Mouse (Mus musculus): ENCODE data around the gene Il1rap. TPM values are rescaled to one million over a fixed set of nuclear protein-coding genes. Genes with fewer than 3 reads are reported as not detected.
A peak's percentile ranks its signal among the peaks of the same experiment; 100 is the strongest.

The Il1rap gene
- polyA plus RNA-seq, 1 experiment from 2014 or later: 14.0 TPM

DNA sequence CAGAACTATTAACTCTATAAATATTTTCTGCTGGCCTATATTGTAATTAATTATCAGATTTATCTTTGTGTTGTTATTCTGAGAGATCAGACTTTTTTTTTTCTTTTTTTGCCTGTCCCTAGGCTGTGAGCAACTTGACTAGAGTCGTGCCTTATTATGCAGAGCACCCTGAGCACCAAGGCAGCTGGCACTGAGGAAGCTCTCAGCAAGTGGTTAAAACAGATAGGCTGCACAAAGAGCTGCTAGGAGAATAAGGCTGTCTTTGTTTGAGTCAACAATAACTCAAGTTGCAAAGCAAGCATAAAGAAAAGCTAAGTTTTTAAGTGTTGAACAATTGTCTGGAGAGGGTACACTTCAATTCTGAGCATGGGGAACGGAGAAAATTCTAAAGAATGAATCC is 19.8 kb upstream of the Il1rap start:
- ATAC-seq (ENCODE audit: insufficient read depth) (0 out of 2 replicates have a peak, but pooled peaks have one; percentile 56), DNase-seq (peak; percentile 19)
- Histone ChIP-seq H3K4me1 (ENCODE audit: insufficient read depth) (no peaks in the 10 kb centered on the region), H3K9ac (no peak overlapping the region), H3K27me3 (ENCODE audit: insufficient read depth, low read length) (no peaks in the 10 kb centered on the region), H3K9me3 (ENCODE audit: low read depth, low read length) (no peaks in the 10 kb centered on the region), H3K27ac (ENCODE audit: low read depth) (no peak overlapping the region), H3K36me3 (ENCODE audit: insufficient read depth) (no peaks in the 10 kb centered on the region), H3K4me2 (no peak overlapping the region), H3K4me3 (ENCODE audit: low read depth, low read length) (no peak overlapping the region)
- TF ChIP-seq CTCF (IDR thresholded peaks at IDR 0.05; ENCODE audit: low read depth): no peak
- 49% methylated on average over 2 of the region's 2 CpGs for WGBS

DNA sequence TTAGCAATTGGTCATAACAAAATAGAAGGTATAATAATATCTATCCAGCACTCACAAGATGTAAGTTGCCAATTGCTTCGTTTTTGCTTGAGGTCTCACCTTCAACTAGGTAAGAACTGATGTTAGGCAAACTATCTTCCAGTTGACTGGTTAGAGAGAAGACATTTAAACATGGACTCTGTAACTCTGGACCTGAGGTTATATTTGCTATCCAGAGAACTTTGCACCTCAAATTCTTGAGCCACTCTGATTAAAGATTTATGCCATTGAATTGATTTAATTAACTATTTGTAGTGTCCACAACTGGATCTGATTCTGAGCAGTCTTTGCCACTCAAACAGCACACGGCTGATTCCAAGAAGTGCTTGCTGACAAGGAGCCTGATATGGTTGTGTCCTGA is 18.7 kb upstream of the Il1rap start:
- DNase-seq: no peak
- 55% methylated on average over 2 of the region's 2 CpGs for WGBS
- TF ChIP-seq CTCF (IDR thresholded peaks at IDR 0.05; ENCODE audit: low read depth): no peak

DNA sequence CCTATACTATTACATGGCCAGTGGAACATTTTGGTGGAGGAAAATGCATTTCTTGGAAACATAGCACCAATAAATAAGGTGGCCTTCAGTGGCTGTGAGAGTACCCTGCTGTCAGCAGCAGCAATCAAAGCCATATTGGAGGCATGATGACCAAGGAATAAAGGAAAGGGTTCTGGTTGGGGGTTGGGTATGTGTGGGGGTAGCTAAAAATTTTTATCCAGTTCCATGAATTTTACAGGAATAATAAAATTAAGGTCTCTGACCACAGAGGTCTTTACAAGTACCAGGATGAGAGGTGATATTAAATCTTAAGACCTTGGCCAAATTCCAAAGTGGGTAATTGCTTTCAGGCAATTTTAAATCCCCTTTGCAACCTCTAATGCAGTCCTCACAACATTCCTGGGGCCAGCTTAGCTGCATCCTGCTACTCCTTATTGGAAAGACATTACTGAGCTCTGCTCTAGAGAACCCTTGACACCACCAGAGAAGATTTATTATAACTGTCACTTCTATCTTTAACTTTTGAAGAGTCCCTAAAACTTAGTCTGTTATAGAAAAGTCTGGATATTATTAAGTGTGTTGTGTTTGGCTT is 12.0 kb upstream of the Il1rap start:
- TF ChIP-seq CTCF (IDR thresholded peaks at IDR 0.05; ENCODE audit: low read depth): no peak
- DNase-seq (no peak), ATAC-seq (ENCODE audit: insufficient read depth) (no peak)
- no peaks in the 10 kb centered on the region for H3K27me3 ChIP-seq (ENCODE audit: insufficient read depth, low read length)
- no peaks in the 10 kb centered on the region for H3K9me3 ChIP-seq (ENCODE audit: low read depth, low read length)
- no peaks in the 10 kb centered on the region for H3K4me1 ChIP-seq (ENCODE audit: insufficient read depth)
- no peak overlapping the region for H3K4me3 ChIP-seq (ENCODE audit: low read depth, low read length)
- H3K9ac ChIP-seq: no peak overlapping the region
- H3K27ac ChIP-seq (ENCODE audit: low read depth): no peak overlapping the region
- no peak overlapping the region for H3K4me2 ChIP-seq
- H3K36me3 ChIP-seq (ENCODE audit: insufficient read depth): no peaks in the 10 kb centered on the region

More for the DNA sequence above, 18.7 kb upstream of the Il1rap start:
- Histone ChIP-seq H3K36me3 (ENCODE audit: insufficient read depth) (no peaks in the 10 kb centered on the region), H3K9me3 (ENCODE audit: low read depth, low read length) (no peaks in the 10 kb centered on the region), H3K4me1 (ENCODE audit: insufficient read depth) (no peaks in the 10 kb centered on the region), H3K9ac (no peak overlapping the region), H3K4me3 (ENCODE audit: low read depth, low read length) (no peak overlapping the region), H3K4me2 (no peak overlapping the region), H3K27ac (ENCODE audit: low read depth) (no peak overlapping the region), H3K27me3 (ENCODE audit: insufficient read depth, low read length) (no peaks in the 10 kb centered on the region)
- ATAC-seq (ENCODE audit: insufficient read depth): no peak

DNA sequence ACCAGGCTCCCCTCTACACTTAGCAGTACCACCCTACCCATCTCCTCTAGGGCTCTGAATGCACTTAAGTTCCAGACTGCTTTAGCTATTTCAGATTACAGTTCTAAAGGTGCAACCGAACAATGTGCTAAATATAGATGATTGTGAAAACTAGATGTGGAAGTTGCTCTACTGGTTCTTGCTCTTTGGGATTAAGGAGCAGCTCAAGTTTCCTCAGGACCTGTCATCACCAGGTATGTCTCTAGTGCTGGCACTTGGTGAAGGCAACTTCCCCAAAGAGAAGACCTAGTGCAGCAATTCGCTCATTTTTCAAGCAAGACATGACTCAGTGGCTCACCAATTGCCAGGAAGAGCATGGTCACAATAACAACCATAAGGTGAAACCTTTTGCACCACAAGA is 9.7 kb upstream of the Il1rap start:
- WGBS: 72% methylated on average over 2 of the region's 2 CpGs
- H3K4me3 ChIP-seq (ENCODE audit: low read depth, low read length): no peak overlapping the region
- DNase-seq (no peak), ATAC-seq (ENCODE audit: insufficient read depth) (no peak)
- no peaks in the 10 kb centered on the region for H3K4me1 ChIP-seq (ENCODE audit: insufficient read depth)
- H3K27ac ChIP-seq (ENCODE audit: low read depth): no peak overlapping the region
- no peaks in the 10 kb centered on the region for H3K36me3 ChIP-seq (ENCODE audit: insufficient read depth)
- H3K9me3 ChIP-seq (ENCODE audit: low read depth, low read length): no peaks in the 10 kb centered on the region
- H3K9ac ChIP-seq: no peak overlapping the region
- no peak for TF ChIP-seq CTCF (IDR thresholded peaks at IDR 0.05; ENCODE audit: low read depth)
- H3K4me2 ChIP-seq: no peak overlapping the region
- H3K27me3 ChIP-seq (ENCODE audit: insufficient read depth, low read length): no peaks in the 10 kb centered on the region

DNA sequence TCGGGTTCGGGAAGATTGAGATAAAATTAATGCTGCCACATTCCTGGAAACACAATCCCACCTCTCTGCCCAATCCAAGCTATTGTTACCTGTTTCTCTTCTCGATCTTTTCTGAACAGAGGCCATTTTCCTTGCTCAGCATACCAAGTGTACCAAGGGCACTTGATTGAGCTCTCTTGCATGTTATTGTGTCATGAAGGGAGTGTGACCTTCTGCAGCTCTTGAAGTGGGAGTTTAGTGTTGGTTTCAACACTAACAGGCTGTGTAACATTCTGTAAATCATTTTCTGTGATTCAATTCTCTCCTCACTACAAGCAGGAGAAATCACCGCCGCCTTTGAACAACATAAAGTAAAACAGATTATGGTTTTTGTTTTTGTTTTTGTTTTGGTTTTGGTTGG is 7.3 kb upstream of the Il1rap start:
- no peak for TF ChIP-seq CTCF (IDR thresholded peaks at IDR 0.05; ENCODE audit: low read depth)
- DNase-seq (no peak), ATAC-seq (ENCODE audit: insufficient read depth) (no peak)
- no peak overlapping the region for H3K9ac ChIP-seq
- no peak overlapping the region for H3K4me2 ChIP-seq
- no peaks in the 10 kb centered on the region for H3K27me3 ChIP-seq (ENCODE audit: insufficient read depth, low read length)
- no peaks in the 10 kb centered on the region for H3K4me1 ChIP-seq (ENCODE audit: insufficient read depth)
- H3K9me3 ChIP-seq (ENCODE audit: low read depth, low read length): no peaks in the 10 kb centered on the region
- WGBS: 89% methylated on average over 5 of the region's 5 CpGs
- H3K36me3 ChIP-seq (ENCODE audit: insufficient read depth): no peaks in the 10 kb centered on the region
- no peak overlapping the region for H3K27ac ChIP-seq (ENCODE audit: low read depth)
- H3K4me3 ChIP-seq (ENCODE audit: low read depth, low read length): no peak overlapping the region

DNA sequence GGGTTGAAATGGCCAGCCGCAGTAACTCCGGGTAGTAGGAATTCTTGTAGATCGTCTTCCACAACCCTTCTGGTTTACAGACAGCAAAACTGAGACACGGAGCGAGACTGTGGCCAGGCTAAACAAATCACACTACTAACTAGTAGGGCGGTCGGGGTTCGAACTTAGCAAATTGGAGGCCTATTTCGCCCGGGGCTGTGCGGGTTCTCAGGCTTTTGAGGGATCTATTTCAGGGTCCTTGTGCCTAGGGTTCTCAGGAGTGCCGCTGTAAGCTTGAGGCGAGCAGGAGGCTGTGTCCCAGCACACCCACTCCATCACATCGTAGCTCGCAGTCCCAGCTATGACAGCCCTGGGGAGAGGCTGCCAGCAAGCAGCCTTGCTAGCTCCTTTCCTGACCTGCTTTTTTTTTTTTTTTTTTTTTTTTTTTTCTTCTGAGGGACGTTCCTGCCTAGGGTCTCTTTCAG is 441 bp downstream of the Il1rap start:
- Histone ChIP-seq H3K27me3 (ENCODE audit: insufficient read depth, low read length) (no peaks in the 10 kb centered on the region), H3K4me3 (ENCODE audit: low read depth, low read length) (peak overlapping the region; percentile 64), H3K36me3 (ENCODE audit: insufficient read depth) (no peaks in the 10 kb centered on the region), H3K9me3 (ENCODE audit: low read depth, low read length) (no peaks in the 10 kb centered on the region), H3K4me1 (ENCODE audit: insufficient read depth) (no peaks in the 10 kb centered on the region; the same call in 1 of the 2 replicates), H3K27ac (ENCODE audit: low read depth) (peak overlapping the region; percentile 81), H3K9ac (peak overlapping the region; percentile 72), H3K4me2 (peak overlapping the region; percentile 78)
- no peak for TF ChIP-seq CTCF (IDR thresholded peaks at IDR 0.05; ENCODE audit: low read depth)
- ATAC-seq (ENCODE audit: insufficient read depth) (peak; percentile 84), DNase-seq (peak; percentile 71)
- WGBS: under 1% methylated on average over 16 of the region's 16 CpGs

DNA sequence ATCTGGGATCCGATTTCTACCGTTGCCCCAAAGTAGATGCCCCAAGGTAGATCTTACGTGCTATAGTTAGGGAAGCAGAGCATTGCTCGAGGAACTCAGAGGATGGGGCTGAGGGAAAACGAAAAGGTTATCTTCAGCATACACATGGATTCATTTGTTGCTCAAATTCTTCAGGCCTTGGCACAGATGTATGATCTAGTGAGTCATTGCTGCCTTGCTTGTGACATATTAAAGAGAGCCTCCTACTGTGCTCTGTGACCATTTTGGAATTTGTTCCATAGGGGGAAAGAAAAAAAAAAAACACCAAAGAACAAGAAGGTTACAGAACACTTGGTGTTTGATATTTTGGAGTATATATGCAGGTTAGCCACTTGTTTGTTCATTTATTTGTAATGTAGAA is 4.3 kb downstream of the Il1rap start:
- Histone ChIP-seq H3K4me3 (ENCODE audit: low read depth, low read length) (no peak overlapping the region), H3K4me1 (ENCODE audit: insufficient read depth) (no peaks in the 10 kb centered on the region; the same call in 1 of the 2 replicates), H3K36me3 (ENCODE audit: insufficient read depth) (no peaks in the 10 kb centered on the region), H3K27me3 (ENCODE audit: insufficient read depth, low read length) (no peaks in the 10 kb centered on the region), H3K9ac (no peak overlapping the region), H3K27ac (ENCODE audit: low read depth) (no peak overlapping the region), H3K4me2 (no peak overlapping the region), H3K9me3 (ENCODE audit: low read depth, low read length) (no peaks in the 10 kb centered on the region)
- ATAC-seq (ENCODE audit: insufficient read depth) (no peak), DNase-seq (no peak)
- no peak for TF ChIP-seq CTCF (IDR thresholded peaks at IDR 0.05; ENCODE audit: low read depth)
- 89% methylated on average over 5 of the region's 5 CpGs for WGBS
